Mouse (Mus musculus) bone marrow macrophage, adult 2 months (primary cell): ENCODE measurements around the gene Prex1.

Experiments
- CTCF ChIP-seq: IDR thresholded peaks from 2 replicates; pipeline ENCODE4 v1.5.1; 2012; ENCODE audit warnings: low read depth, mild to moderate bottlenecking, low read length, moderate library complexity
- POLR2A ChIP-seq: IDR thresholded peaks from 2 replicates; pipeline ENCODE4 v1.6.1; 2012; ENCODE audit warnings: mild to moderate bottlenecking, low read depth, low read length, borderline replicate concordance

- TF ChIP-seq CTCF (no peak), POLR2A (no peak)
These were observed 134.3 kb downstream of the Prex1 start for GRCm38 (mm10) chr2:166579361-166579760.
